Mouse (Mus musculus): ENCODE results near the gene Hip1. TPM values are rescaled to one million over a fixed set of nuclear protein-coding genes. Genes with fewer than 3 reads are reported as not detected.

The Hip1 gene
- total RNA-seq (2021), result 10 to 100 TPM; 48.7 to 51.9 TPM
- long read RNA-seq, experiment 1, full-length matches to known transcripts, result 2 of 42 reads
- long read RNA-seq, experiment 1, partial matches to known transcripts, result 8 of 42 reads
- long read RNA-seq, experiment 1, other reads (novel, unspliced or antisense), result 32 of 42 reads
- long read RNA-seq, experiment 2, full-length matches to known transcripts, result 4 of 34 reads
- long read RNA-seq, experiment 2, partial matches to known transcripts, result 7 of 34 reads
- long read RNA-seq, experiment 2, other reads (novel, unspliced or antisense), result 23 of 34 reads

DNA sequence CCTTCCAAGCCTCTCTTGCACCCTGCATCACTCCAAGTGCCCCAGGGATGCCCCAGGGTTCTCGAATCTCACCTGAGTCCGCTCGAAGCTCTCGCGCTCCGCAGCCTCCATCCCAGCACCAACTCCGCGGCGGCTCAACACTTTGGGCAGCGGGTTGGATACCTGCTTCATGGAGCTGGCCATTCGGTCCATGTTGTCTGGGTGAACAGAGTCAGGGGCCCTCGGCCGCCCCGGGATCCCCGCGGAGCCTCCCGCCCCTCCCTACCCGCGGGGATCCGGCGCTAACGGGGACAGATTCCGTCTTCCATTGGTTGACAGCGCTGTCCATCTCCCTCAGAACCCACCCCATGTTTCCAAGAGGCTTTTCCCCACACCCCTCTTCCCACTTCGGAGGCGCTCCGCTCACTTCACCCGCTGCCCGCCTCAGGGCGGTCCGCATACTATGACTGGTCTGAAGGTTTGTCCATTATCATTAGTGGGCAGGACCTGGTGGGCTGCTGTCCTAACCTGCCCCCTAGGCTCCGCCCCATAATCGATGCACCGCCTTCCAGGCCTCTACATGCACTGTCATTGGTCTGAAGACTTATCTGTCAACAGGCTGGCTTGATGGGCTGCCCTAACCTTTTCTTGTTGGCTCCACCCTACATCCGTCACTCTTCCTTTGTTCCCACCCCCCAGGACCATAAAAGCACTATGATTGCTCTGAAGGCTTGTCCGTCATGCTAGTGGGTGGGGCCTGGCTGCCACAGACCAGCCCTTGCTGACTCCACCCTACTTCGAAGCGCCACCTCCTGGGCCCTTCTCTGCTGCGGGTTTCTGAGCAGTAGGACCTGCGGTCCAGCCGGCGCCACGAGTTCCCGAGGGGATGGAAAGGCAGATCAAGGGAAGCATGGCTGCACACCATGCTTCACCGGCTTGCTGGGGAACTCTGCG lies at the start of gene Hip1:
Gene Hip1, minus strand, starts transcription at position 256 of the 933 bp plus-strand sequence.
- peak; percentile 60 for TF ChIP-seq CTCF (IDR thresholded peaks at IDR 0.05)
- intact Hi-C loops (cut with DNase I), result loop anchor here (5.0 kb wide), 2 partner anchors 87 to 148 kb away; partner anchors contain the start of gene Rhbdd2
- peak; percentile 97 to 99 for DNase-seq (ENCODE audit: extremely low spot score in 1 of 2, low spot score in 2 of 2)
- peak within 1 kb of the TSS; percentile 92 for H3K27ac ChIP-seq
- peak within 1 kb of the TSS; percentile 82 for H3K4me3 ChIP-seq

DNA sequence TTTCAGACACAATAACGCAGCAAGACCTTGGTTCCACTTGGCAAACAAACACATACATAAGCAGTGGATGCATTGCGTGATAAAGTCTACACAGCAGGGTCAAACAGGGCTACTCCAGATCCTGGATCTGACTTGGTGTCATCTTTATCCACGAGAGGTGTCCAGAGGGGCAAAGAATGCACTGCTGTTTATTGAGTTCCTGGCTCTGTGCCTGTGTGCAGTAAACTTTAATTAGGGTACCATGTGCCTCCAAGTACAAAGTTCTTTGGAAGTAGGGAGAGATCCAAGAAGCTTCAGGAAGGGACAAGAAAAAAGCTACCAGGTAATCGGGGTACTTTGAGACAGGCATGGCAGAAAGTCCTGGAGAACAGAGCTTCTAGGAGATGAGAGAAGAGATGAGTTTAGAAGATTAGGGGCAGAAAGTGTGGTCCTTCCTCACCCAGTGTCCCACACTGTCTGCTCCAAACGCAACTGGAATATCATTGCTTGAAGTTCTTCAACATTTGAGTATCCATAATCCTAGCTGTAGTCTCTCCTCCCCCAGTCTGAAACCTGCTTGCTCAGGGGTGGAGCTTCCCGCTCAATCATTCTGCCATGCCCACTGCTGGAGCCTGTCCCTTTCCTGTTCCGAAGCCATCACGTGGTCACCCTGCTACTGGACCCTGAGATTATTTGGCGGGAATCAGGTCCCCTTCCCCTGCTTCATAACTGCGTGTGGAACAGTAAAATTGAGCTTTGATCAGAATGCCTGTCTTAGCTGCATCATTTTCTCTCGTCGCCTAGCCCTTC lies 45.3 kb upstream of the Hip1 start:
- no peak overlapping the region for H3K27ac ChIP-seq
- no peak for DNase-seq (ENCODE audit: extremely low spot score in 1 of 2, low spot score in 2 of 2)
- intact Hi-C loops (cut with DNase I), result no loop called here
- no peak for TF ChIP-seq CTCF (IDR thresholded peaks at IDR 0.05)
- no peak overlapping the region for H3K4me3 ChIP-seq

DNA sequence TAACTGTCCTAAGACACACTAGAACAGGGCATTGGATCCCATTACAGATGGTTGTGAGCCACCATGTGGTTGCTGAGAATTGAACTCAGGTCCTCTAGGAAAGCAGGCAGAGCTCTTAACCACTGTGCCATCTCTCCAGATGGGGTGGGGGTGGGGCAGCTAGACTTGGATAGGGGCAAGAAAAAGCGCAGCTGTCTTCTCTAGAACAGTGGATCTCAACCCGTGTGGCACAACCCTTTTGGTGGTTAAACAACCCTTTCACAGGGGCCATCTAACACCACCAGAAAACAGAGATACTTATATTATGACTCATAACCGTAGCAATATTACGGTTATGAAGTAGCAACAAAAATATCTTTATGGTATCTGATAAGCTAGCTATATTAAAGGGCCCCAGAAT lies 42.8 kb upstream of the Hip1 start:
- TF ChIP-seq CTCF (IDR thresholded peaks at IDR 0.05), result no peak
- DNase-seq (ENCODE audit: extremely low spot score in 1 of 2, low spot score in 2 of 2), result no peak
- intact Hi-C loops (cut with DNase I), result no loop called here
- Histone ChIP-seq H3K27ac (no peak overlapping the region), H3K4me3 (no peak overlapping the region)

GRCm38 (mm10) chr5:135585691-135586090 lies 40.8 kb upstream of the Hip1 start:
- intact Hi-C loops (cut with DNase I), result no loop called here

DNA sequence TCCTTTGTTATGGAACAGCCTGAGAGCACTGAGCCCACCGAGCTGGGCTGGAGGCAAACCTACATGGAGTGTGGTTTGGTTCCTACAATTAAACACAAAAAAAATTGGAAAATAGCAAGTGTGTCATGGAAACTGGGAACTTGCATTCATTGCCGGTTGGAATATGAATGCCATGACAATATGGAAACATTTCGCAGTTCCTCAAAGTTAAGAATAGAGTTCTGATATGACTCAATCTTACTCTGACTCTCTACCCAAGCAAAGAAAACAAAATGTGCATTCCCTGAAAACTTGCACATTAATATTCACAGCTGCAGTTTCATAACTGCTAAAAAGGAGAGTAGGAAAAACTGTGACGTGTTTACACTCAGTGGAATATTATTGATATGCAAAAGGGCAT lies 37.4 kb upstream of the Hip1 start:
- Histone ChIP-seq H3K27ac (no peak overlapping the region), H3K4me3 (no peak overlapping the region)
- DNase-seq (ENCODE audit: extremely low spot score in 1 of 2, low spot score in 2 of 2), result no peak
- intact Hi-C loops (cut with DNase I), result no loop called here
- no peak for TF ChIP-seq CTCF (IDR thresholded peaks at IDR 0.05)

More at GRCm38 (mm10) chr5:135585691-135586090, 40.8 kb upstream of the Hip1 start:
- DNase-seq (ENCODE audit: extremely low spot score in 1 of 2, low spot score in 2 of 2), result no peak
- TF ChIP-seq CTCF (IDR thresholded peaks at IDR 0.05), result no peak
- Histone ChIP-seq H3K27ac (no peak overlapping the region), H3K4me3 (no peak overlapping the region)

DNA sequence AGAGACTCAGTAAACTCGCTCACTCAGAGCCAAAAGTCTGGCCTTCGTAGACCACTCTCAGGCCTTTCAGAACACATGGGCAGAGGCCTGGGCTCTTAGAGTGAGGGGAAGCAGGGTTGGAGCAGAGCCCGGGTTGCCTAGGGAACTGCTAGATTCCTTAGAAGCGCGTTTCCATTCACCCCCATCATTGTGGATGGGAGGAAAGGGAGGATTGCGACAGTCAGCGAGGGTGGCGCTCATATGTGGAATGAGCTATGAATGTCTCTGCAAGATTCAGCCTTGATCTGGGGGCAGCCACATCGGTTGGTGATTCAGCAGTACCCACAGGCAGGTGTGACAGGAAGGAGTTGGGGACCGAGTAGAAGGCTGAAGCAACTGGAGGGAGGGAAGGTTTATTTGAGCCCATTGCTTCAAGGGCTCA lies 34.4 kb upstream of the Hip1 start:
- DNase-seq (ENCODE audit: extremely low spot score in 1 of 2, low spot score in 2 of 2), result peak; percentile 28 to 45
- no peak for TF ChIP-seq CTCF (IDR thresholded peaks at IDR 0.05)
- intact Hi-C loops (cut with DNase I), result no loop called here
- H3K4me3 ChIP-seq, result no peak overlapping the region
- no peak overlapping the region for H3K27ac ChIP-seq

- intact Hi-C loops (cut with DNase I), result no loop called here
- no peak overlapping the region for H3K4me3 ChIP-seq
- TF ChIP-seq CTCF (IDR thresholded peaks at IDR 0.05), result no peak
- no peak overlapping the region for H3K27ac ChIP-seq
- no peak for DNase-seq (ENCODE audit: extremely low spot score in 1 of 2, low spot score in 2 of 2)
Measured at GRCm38 (mm10) chr5:135576055-135576454, 31.1 kb upstream of the Hip1 start.

DNA sequence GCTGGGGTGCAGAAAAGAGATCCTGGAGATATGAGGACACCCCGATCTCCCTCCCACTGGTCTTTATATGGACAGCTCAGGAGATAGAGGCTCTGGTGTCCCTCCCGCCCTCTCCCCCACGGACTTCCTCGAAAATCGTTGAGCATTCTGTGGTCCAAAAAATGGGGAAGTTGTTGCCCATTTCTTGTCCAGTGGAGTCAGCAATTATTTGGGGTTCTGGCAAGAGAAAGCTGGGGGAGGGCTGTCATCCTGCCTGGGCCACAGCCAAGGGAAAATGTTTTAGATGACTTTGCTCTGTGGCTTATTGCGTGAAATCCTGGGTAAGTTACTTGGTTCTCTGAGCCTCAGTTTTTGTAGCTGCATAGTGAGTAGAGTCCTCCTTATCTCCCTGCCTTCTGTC lies 28.1 kb upstream of the Hip1 start, which contains the start of gene Ccl24:
Gene Ccl24, minus strand, starts transcription at position 44 of the 400 bp plus-strand sequence.
- H3K27ac ChIP-seq, result no peak within 1 kb of the TSS

DNA sequence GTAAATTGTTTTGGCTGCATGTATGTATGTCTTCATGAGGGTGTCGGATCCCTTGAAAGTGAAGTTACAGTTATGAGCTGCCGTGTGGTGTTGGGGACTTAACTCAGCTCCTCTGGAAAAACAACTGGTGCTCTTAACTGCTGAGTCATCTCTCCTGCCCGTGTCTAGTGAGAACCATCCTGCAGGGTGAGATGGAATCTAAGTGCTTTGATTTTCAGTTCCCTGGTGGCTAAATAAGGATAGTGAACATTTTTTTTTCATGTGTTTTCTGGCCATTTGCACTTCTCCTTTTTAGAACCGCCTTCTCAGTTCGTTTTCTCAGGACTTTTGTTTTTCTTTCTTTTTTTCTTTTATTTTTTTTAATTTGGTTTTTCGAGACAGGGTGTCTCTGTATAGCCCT lies 23.8 kb upstream of the Hip1 start:
- TF ChIP-seq CTCF (IDR thresholded peaks at IDR 0.05), result peak; percentile 34
- intact Hi-C loops (cut with DNase I), result loop anchor here (5.0 kb wide), 1 partner anchor 144 kb away; no protein-coding TSS in a partner anchor
- no peak overlapping the region for H3K4me3 ChIP-seq
- no peak overlapping the region for H3K27ac ChIP-seq
- DNase-seq (ENCODE audit: extremely low spot score in 1 of 2, low spot score in 2 of 2), result no peak

More for the DNA sequence above, 28.1 kb upstream of the Hip1 start, which contains the start of gene Ccl24:
- no peak for TF ChIP-seq CTCF (IDR thresholded peaks at IDR 0.05)
- intact Hi-C loops (cut with DNase I), result no loop called here
- no peak for DNase-seq (ENCODE audit: extremely low spot score in 1 of 2, low spot score in 2 of 2)
- H3K4me3 ChIP-seq, result no peak within 1 kb of the TSS

GRCm38 (mm10) chr5:135567556-135568265 lies 22.8 kb upstream of the Hip1 start:
- Histone ChIP-seq H3K4me3 (no peak overlapping the region), H3K27ac (no peak overlapping the region)
- no peak for TF ChIP-seq CTCF (IDR thresholded peaks at IDR 0.05)
- DNase-seq (ENCODE audit: extremely low spot score in 1 of 2, low spot score in 2 of 2), result no peak
- intact Hi-C loops (cut with DNase I), result loop anchor here (5.0 kb wide), 1 partner anchor 145 kb away; no protein-coding TSS in a partner anchor

GRCm38 (mm10) chr5:135563469-135563868 lies 18.5 kb upstream of the Hip1 start, which contains the start of gene Ccl26:
Gene Ccl26, minus strand, starts transcription at chr5:135563569.
- H3K4me3 ChIP-seq, result no peak within 1 kb of the TSS
- intact Hi-C loops (cut with DNase I), result no loop called here
- DNase-seq (ENCODE audit: extremely low spot score in 1 of 2, low spot score in 2 of 2), result no peak
- no peak within 1 kb of the TSS for H3K27ac ChIP-seq
- no peak for TF ChIP-seq CTCF (IDR thresholded peaks at IDR 0.05)
